8 mouse cellular contexts compared by ENCODE assay signal in the genomic region with DNA sequence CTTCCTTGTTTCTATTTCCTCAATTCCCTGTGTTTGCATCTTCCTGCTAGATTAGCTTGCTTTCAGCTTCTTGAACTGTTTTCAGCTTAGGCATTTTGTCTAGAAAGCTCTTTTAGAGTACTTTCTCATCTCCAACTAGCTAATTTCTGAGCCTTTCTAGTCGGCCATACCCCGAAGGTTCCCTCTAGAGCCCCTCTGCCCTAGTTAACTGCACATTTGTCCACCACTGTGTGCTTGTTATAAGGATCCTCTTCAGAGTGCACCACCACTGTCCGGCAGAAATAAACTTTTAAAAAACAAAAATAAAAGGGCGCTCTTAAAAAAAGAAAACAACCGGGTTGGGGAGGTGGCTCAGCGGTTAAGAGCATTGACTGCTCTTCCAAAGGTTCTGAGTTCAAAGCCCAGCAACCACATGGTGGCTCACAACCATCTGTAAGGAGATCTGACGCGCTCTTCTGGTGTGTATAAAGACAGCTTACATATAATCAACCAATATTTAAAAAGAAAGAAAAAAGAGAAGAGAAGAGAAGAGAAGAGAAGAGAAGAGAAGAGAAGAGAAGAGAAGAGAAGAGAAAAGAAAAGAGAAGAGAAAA. TPM values are rescaled to one million over a fixed set of nuclear protein-coding genes. Genes with fewer than 3 reads are reported as not detected.
DNase-seq lines count a peak whose midpoint lies in the region; ATAC-seq and TF ChIP-seq lines count a peak whose summit lies in the region.

No protein-coding gene starts in this region.

- H3K4me3 ChIP-seq in kidney, adult 2 months (ENCODE audit: insufficient read depth, low read depth, low read length) = peak overlapping the region; percentile 54
- peak overlapping the region; percentile 44 for H3K4me3 ChIP-seq in hindbrain, embryonic 14.5 days (replicated peaks; ENCODE audit: low read length)
- H3K4me3 ChIP-seq in midbrain, embryonic 15.5 days = peak overlapping the region; percentile 64

- no peaks in the 10 kb centered on the region for H3K36me3 ChIP-seq in kidney, adult 2 months (ENCODE audit: control insufficient read depth, insufficient read depth, low read length)
- H3K36me3 ChIP-seq in hindbrain, embryonic 14.5 days (replicated peaks; ENCODE audit: control insufficient read depth, insufficient read depth) = no peaks in the 10 kb centered on the region
- no peaks in the 10 kb centered on the region for H3K36me3 ChIP-seq in midbrain, embryonic 15.5 days (replicated peaks)

- no peak for TF ChIP-seq POLR2A in kidney, adult 2 months (IDR thresholded peaks at IDR 0.05; ENCODE audit: low read depth, low read length)

- no peaks in the 10 kb centered on the region for H3K9me3 ChIP-seq in hindbrain, embryonic 14.5 days (ENCODE audit: control insufficient read depth, low read length)
- no peaks in the 10 kb centered on the region for H3K9me3 ChIP-seq in midbrain, embryonic 15.5 days

- no peak overlapping the region for H3K27ac ChIP-seq in kidney, adult 2 months (ENCODE audit: insufficient read depth, low read depth, low read length)
- H3K27ac ChIP-seq in hindbrain, embryonic 14.5 days = no peak overlapping the region
- no peak overlapping the region for H3K27ac ChIP-seq in midbrain, embryonic 15.5 days

- DNase-seq in kidney, adult 2 months = no peak
- no peak for DNase-seq in kidney, postnatal 25 days
- DNase-seq in MEL-GATA-1-ER (ENCODE audit: extremely low read depth, low read depth) (peak; percentile 31), MN1 (ENCODE audit: low spot score) (no peak)
- DNase-seq in hindbrain, embryonic 14.5 days (ENCODE audit: low spot score) = no peak
- no peak for DNase-seq in thymus, postnatal 4 days

- TF ChIP-seq CTCF in kidney, adult 2 months (conservative IDR thresholded peaks at IDR 0.05; ENCODE audit: insufficient read depth, insufficient read length, low read depth, low read length) = no peak

- no peaks in the 10 kb centered on the region for H3K27me3 ChIP-seq in kidney, adult 2 months (replicated peaks; ENCODE audit: control insufficient read depth, insufficient read depth, low read length)
- no peaks in the 10 kb centered on the region for H3K27me3 ChIP-seq in hindbrain, embryonic 14.5 days (ENCODE audit: control insufficient read depth, insufficient read depth, low read length)
- no peaks in the 10 kb centered on the region for H3K27me3 ChIP-seq in midbrain, embryonic 15.5 days (replicated peaks)

- 9% methylated on average over 8 of the region's 8 CpGs for WGBS in kidney, adult 2 months
- WGBS in hindbrain, embryonic 14.5 days = 14% methylated on average over 8 of the region's 8 CpGs
- WGBS in midbrain, embryonic 15.5 days = 14% methylated on average over 8 of the region's 8 CpGs

- no peaks in the 10 kb centered on the region for H3K4me1 ChIP-seq in kidney, adult 2 months (ENCODE audit: control insufficient read depth, insufficient read depth, low read length)
- no peaks in the 10 kb centered on the region for H3K4me1 ChIP-seq in hindbrain, embryonic 14.5 days (replicated peaks; ENCODE audit: control insufficient read depth, insufficient read depth, low read length)
- peaks cover 8% of the 10 kb centered on the region for H3K4me1 ChIP-seq in midbrain, embryonic 15.5 days

- peak overlapping the region; percentile 64 for H3K4me2 ChIP-seq in hindbrain, embryonic 14.5 days (replicated peaks)
- H3K4me2 ChIP-seq in midbrain, embryonic 15.5 days = peak overlapping the region; percentile 97

- no peak overlapping the region for H3K9ac ChIP-seq in hindbrain, embryonic 14.5 days
- no peak overlapping the region for H3K9ac ChIP-seq in midbrain, embryonic 15.5 days

- ATAC-seq in hindbrain, embryonic 14.5 days (ENCODE audit: low FRiP score) = no peak
- ATAC-seq in midbrain, embryonic 15.5 days (replicated peaks) = no peak
- ATAC-seq in megakaryocyte-erythroid progenitor cell, adult 5-6 weeks (replicated peaks; ENCODE audit: low FRiP score, low TSS enrichment, poor library complexity, severe bottlenecking) = no peak

RNA-seq across cellular contexts. Expression of a gene that starts 0.6 kb away (rescaled TPM):
- polyA plus RNA-seq in kidney, adult 2 months (2012; rRNA removed) = 1.8 and 2.7 TPM in 2 replicates
- 4.5 and 5.4 TPM in 2 replicates for polyA plus RNA-seq in hindbrain, embryonic 14.5 days (2014; fragmentation: Nextera tagmentation; extraction: Ambion mirVana)
- 3.5 and 5.1 TPM in 2 replicates for polyA plus RNA-seq in midbrain, embryonic 15.5 days (2015; fragmentation: Nextera tagmentation; extraction: Ambion mirVana)
- 121 and 141 TPM in 2 replicates for total RNA-seq in megakaryocyte-erythroid progenitor cell, adult 5-6 weeks (2014; fragmentation: Nextera tagmentation)
- 92.5 and 121 TPM in 2 replicates for total RNA-seq in megakaryocyte-erythroid progenitor cell, adult 5-6 weeks (2017)

RNA-seq across cellular contexts. Expression of a gene that starts 36.1 kb away (rescaled TPM):
- polyA plus RNA-seq in kidney, adult 2 months (2012; rRNA removed) = not detected in 2 replicates
- 1.4 TPM in 2 replicates for polyA plus RNA-seq in hindbrain, embryonic 14.5 days (2014; fragmentation: Nextera tagmentation; extraction: Ambion mirVana)
- 0.56 and 0.57 TPM in 2 replicates for polyA plus RNA-seq in midbrain, embryonic 15.5 days (2015; fragmentation: Nextera tagmentation; extraction: Ambion mirVana)
- not detected in 2 replicates for total RNA-seq in megakaryocyte-erythroid progenitor cell, adult 5-6 weeks (2014; fragmentation: Nextera tagmentation)
- not detected in 2 replicates for total RNA-seq in megakaryocyte-erythroid progenitor cell, adult 5-6 weeks (2017)

RNA-seq across cellular contexts. Expression of a gene that starts 51.9 kb away (rescaled TPM):
- 4.1 and 4.3 TPM in 2 replicates for polyA plus RNA-seq in kidney, adult 2 months (2012; rRNA removed)
- 18.0 and 20.7 TPM in 2 replicates for polyA plus RNA-seq in hindbrain, embryonic 14.5 days (2014; fragmentation: Nextera tagmentation; extraction: Ambion mirVana)
- polyA plus RNA-seq in midbrain, embryonic 15.5 days (2015; fragmentation: Nextera tagmentation; extraction: Ambion mirVana) = 15.7 and 18.9 TPM in 2 replicates
- 89.0 and 116 TPM in 2 replicates for total RNA-seq in megakaryocyte-erythroid progenitor cell, adult 5-6 weeks (2014; fragmentation: Nextera tagmentation)
- 193 and 249 TPM in 2 replicates for total RNA-seq in megakaryocyte-erythroid progenitor cell, adult 5-6 weeks (2017)
